Mouse (Mus musculus) G1E (cell line): ENCODE data around the gene Cacng7. TPM values are rescaled to one million over a fixed set of nuclear protein-coding genes. Genes with fewer than 3 reads are reported as not detected.

Source experiments
- ATAC-seq: 2 replicates; pipeline ENCODE4 v1.8.0; 2016; ENCODE audit warnings: mild to moderate bottlenecking; ENCODE audit not compliant: insufficient number of reproducible peaks, poor library complexity, low FRiP score, severe bottlenecking; ENCODE audit errors: extremely low read depth
- DNase-seq: peaks from one replicate; pipeline ENCODE4 v3.0.0; 2012; ENCODE audit warnings: low spot score
- H3K27me3 ChIP-seq: 2 replicates; pipeline ENCODE4 v1.6.1; 2012; ENCODE audit warnings: mild to moderate bottlenecking, low read length, inconsistent platforms; ENCODE audit not compliant: insufficient read depth
- H3K36me3 ChIP-seq: replicated peaks from 2 replicates; pipeline ENCODE3; 2012; ENCODE audit warnings: mild to moderate bottlenecking, inconsistent platforms
- H3K4me1 ChIP-seq: 2 replicates; pipeline ENCODE4 v1.6.1; 2012; ENCODE audit warnings: low read depth, low read length, inconsistent platforms, mixed read lengths; ENCODE audit not compliant: insufficient read depth
- H3K4me3 ChIP-seq: 2 replicates; pipeline ENCODE4 v1.5.1; 2012; ENCODE audit warnings: low read depth, mild to moderate bottlenecking, inconsistent platforms, low read length, moderate library complexity, mixed read lengths
- H3K9me3 ChIP-seq: replicated peaks from 2 replicates; pipeline ENCODE4 v1.6.1; 2012; ENCODE audit warnings: inconsistent platforms
- CTCF ChIP-seq: IDR thresholded peaks from 2 replicates; pipeline ENCODE4 v1.5.1; 2012; ENCODE audit warnings: low read depth, low read length, inconsistent platforms, mixed read lengths
- GATA1 ChIP-seq: IDR thresholded peaks from 2 replicates; pipeline ENCODE4 v1.6.1; 2012; ENCODE audit warnings: borderline replicate concordance, low read length, inconsistent platforms, mixed read lengths
- GATA2 ChIP-seq: IDR thresholded peaks from 2 replicates; pipeline ENCODE4 v1.6.1; 2012; ENCODE audit warnings: low read depth, low read length, inconsistent platforms, borderline replicate concordance
- POLR2AphosphoS5 ChIP-seq: IDR thresholded peaks from 2 replicates; pipeline ENCODE4 v1.6.1; 2012; ENCODE audit warnings: low read depth, low read length, inconsistent platforms; ENCODE audit not compliant: insufficient replicate concordance
- TAL1 ChIP-seq: conservative IDR thresholded peaks from 2 replicates; pipeline ENCODE4 v1.6.1; 2012; ENCODE audit warnings: low read depth, low read length, inconsistent platforms, mixed read lengths
- polyA plus RNA-seq: library from polyadenylated mRNA; stranded (reverse); fragments of >175 nt; gene quantifications from 2 replicates; pipeline ENCODE4 v1.2.3, GENCODE M21; 2012
- total RNA-seq, 2 experiments: library from RNA; stranded (forward) in 1 of 2; stranded (reverse) in 1 of 2; fragments of 200-1000 nt in 1 of 2; fragments of >200 nt in 1 of 2; fragmentation: Nextera tagmentation in 1 of 2; gene quantifications; 2 replicates each; pipeline ENCODE4 v1.2.3; 2014 to 2017

Gene Cacng7
- total RNA-seq (2014; fragmentation: Nextera tagmentation) (not detected in 2 replicates), total RNA-seq (2017) (0.22 TPM in 1 of 2 replicates, not detected in the other), polyA plus RNA-seq (not detected in 2 replicates)

GRCm38 (mm10) chr7:3332619-3333521, at the start of gene Cacng7:
TSS of gene Cacng7 (plus strand) at chr7:3332955.
- H3K27me3 ChIP-seq = no peaks in the 10 kb centered on the region
- no peak within 1 kb of the TSS for H3K4me3 ChIP-seq

GRCm38 (mm10) chr7:3283081-3283875, 49.5 kb upstream of the Cacng7 start:
- no peaks in the 10 kb centered on the region for H3K4me1 ChIP-seq
- ATAC-seq = no peak
- H3K9me3 ChIP-seq = no peaks in the 10 kb centered on the region
- TF ChIP-seq CTCF (no peak), GATA1 (no peak), GATA2 (no peak), TAL1 (no peak), POLR2AphosphoS5 (no peak)
- no peaks in the 10 kb centered on the region for H3K36me3 ChIP-seq
- H3K27me3 ChIP-seq = no peaks in the 10 kb centered on the region
- no peak overlapping the region for H3K4me3 ChIP-seq
- no peak for DNase-seq

More at GRCm38 (mm10) chr7:3332619-3333521, at the start of gene Cacng7:
- no peak for TF ChIP-seq GATA1
- no peak for TF ChIP-seq TAL1
- no peak for TF ChIP-seq CTCF
- no peak for TF ChIP-seq GATA2
- TF ChIP-seq POLR2AphosphoS5 = no peak
- DNase-seq (no peak), ATAC-seq (no peak)
- Histone ChIP-seq H3K9me3 (no peaks in the 10 kb centered on the region), H3K36me3 (no peaks in the 10 kb centered on the region), H3K4me1 (no peaks in the 10 kb centered on the region)

GRCm38 (mm10) chr7:3284604-3285003, 48.2 kb upstream of the Cacng7 start:
- ATAC-seq = no peak
- Histone ChIP-seq H3K4me1 (no peaks in the 10 kb centered on the region), H3K9me3 (no peaks in the 10 kb centered on the region), H3K4me3 (no peak overlapping the region), H3K27me3 (peaks cover 5% of the 10 kb centered on the region), H3K36me3 (no peaks in the 10 kb centered on the region)
- TF ChIP-seq GATA2 (no peak), CTCF (no peak), POLR2AphosphoS5 (no peak), GATA1 (no peak)
- no peak for DNase-seq

- TF ChIP-seq POLR2AphosphoS5 = no peak
- no peak for TF ChIP-seq TAL1
- no peak for TF ChIP-seq GATA1
- H3K36me3 ChIP-seq = no peaks in the 10 kb centered on the region
- DNase-seq = no peak
- no peaks in the 10 kb centered on the region for H3K9me3 ChIP-seq
- peaks cover 8% of the 10 kb centered on the region for H3K27me3 ChIP-seq
- ATAC-seq = no peak
- H3K4me1 ChIP-seq = no peaks in the 10 kb centered on the region
- no peak overlapping the region for H3K4me3 ChIP-seq
Observed at GRCm38 (mm10) chr7:3286036-3286435, 46.7 kb upstream of the Cacng7 start.

GRCm38 (mm10) chr7:3287186-3287585, 45.6 kb upstream of the Cacng7 start:
- no peak for TF ChIP-seq TAL1
- no peaks in the 10 kb centered on the region for H3K36me3 ChIP-seq
- H3K4me1 ChIP-seq = no peaks in the 10 kb centered on the region
- H3K4me3 ChIP-seq = no peak overlapping the region
- H3K27me3 ChIP-seq = peaks cover 8% of the 10 kb centered on the region
- no peak for DNase-seq
- H3K9me3 ChIP-seq = no peaks in the 10 kb centered on the region
- ATAC-seq = no peak

GRCm38 (mm10) chr7:3288976-3289970, 43.5 kb upstream of the Cacng7 start, which contains the start of the genes Myadm and Prkcg:
TSS of gene Myadm (plus strand) at chr7:3289080.
TSS of gene Prkcg (plus strand) at chr7:3289179.
- no peak for TF ChIP-seq CTCF
- TF ChIP-seq TAL1 = no peak
- TF ChIP-seq POLR2AphosphoS5 = no peak
- no peak for TF ChIP-seq GATA1
- no peak for TF ChIP-seq GATA2
- Histone ChIP-seq H3K9me3 (no peaks in the 10 kb centered on the region), H3K27me3 (peaks cover 8% of the 10 kb centered on the region), H3K4me1 (no peaks in the 10 kb centered on the region), H3K4me3 (no peak within 1 kb of the TSS; the same call in 1 of the 2 replicates), H3K36me3 (no peaks in the 10 kb centered on the region)
- DNase-seq (no peak), ATAC-seq (no peak)
